Mouse (Mus musculus): ENCODE results near the gene Dnm3.

DNA sequence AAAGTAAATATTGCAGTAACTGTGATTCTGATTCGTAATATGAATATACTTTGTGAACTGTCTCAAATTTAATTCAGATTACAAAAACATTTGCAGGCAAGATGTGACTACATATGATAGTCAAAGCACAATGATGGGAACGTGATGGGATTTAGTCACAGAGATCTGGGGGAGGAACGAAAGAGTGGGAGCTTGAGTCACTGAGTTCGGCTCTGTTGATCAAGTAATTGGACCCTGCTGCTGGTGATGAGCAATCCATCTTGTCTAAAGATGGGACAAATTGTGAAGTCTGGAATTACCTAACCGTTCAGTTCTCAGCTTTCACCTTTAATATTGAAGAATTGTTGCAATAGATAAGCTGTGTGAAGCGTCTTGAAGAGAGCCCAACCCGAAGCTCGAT is 505.6 kb downstream of the Dnm3 start:
- TF ChIP-seq ZC3H11A (IDR thresholded peaks at IDR 0.05; ENCODE audit: borderline replicate concordance, low read depth, low read length) (no peak), HCFC1 (IDR thresholded peaks at IDR 0.05; ENCODE audit: borderline replicate concordance, insufficient read depth, low read length) (no peak), ZNF384 (IDR thresholded peaks at IDR 0.05; ENCODE audit: low read depth, low read length) (no peak)

Measured in ES-E14 (cell line).